Mouse (Mus musculus) frontal cortex, postnatal 10 days (tissue): ENCODE data around the gene Copa.
A peak's percentile ranks its signal among the peaks of the same experiment; 100 is the strongest.

Experiments
- DNase-seq, 2 experiments: peaks; one replicate each; pipeline ENCODE4 v3.0.0; 2022; ENCODE audit warnings: low spot score in 2 of 2, mixed read lengths in 1 of 2

The Copa gene

GRCm38 (mm10) chr1:172082101-172082898 lies at the start of gene Copa, which contains the start of gene Ncstn:
Gene Copa (plus strand): TSS chr1:172082529.
Gene Ncstn (minus strand): TSS chr1:172082795.
- peak; percentile 84 to 91 for DNase-seq

- DNase-seq = no peak
Measured at GRCm38 (mm10) chr1:172046410-172046809, 35.9 kb upstream of the Copa start.

GRCm38 (mm10) chr1:172046938-172047337 lies 35.4 kb upstream of the Copa start:
- peak in 1 of 2 experiments; percentile 63 for DNase-seq

- DNase-seq = no peak
Measured at GRCm38 (mm10) chr1:172048241-172048734, 34.0 kb upstream of the Copa start.

- no peak for DNase-seq
Measured at GRCm38 (mm10) chr1:172049131-172049782, 33.1 kb upstream of the Copa start.

- no peak for DNase-seq
Measured at GRCm38 (mm10) chr1:172052766-172053279, 29.5 kb upstream of the Copa start.

- no peak for DNase-seq
Measured at GRCm38 (mm10) chr1:172053541-172054440, 28.5 kb upstream of the Copa start.

GRCm38 (mm10) chr1:172056251-172056650 lies 26.1 kb upstream of the Copa start:
- no peak for DNase-seq

GRCm38 (mm10) chr1:172057491-172057921 lies 24.8 kb upstream of the Copa start, which contains the start of gene Nhlh1:
Gene Nhlh1 (minus strand): TSS chr1:172057573.
- DNase-seq = no peak

GRCm38 (mm10) chr1:172058321-172058720 lies 24.0 kb upstream of the Copa start:
- DNase-seq = no peak

- no peak for DNase-seq
Measured at GRCm38 (mm10) chr1:172058874-172059273, 23.5 kb upstream of the Copa start.

- DNase-seq = no peak
Measured at GRCm38 (mm10) chr1:172060659-172061058, 21.7 kb upstream of the Copa start.

- DNase-seq = no peak
Measured at GRCm38 (mm10) chr1:172061217-172061616, 21.1 kb upstream of the Copa start.

GRCm38 (mm10) chr1:172062101-172062500 lies 20.2 kb upstream of the Copa start:
- no peak for DNase-seq

GRCm38 (mm10) chr1:172063291-172064023 lies 18.9 kb upstream of the Copa start:
- DNase-seq = no peak

GRCm38 (mm10) chr1:172064613-172065141 lies 17.7 kb upstream of the Copa start:
- peak; percentile 30 to 32 for DNase-seq

- no peak for DNase-seq
Measured at GRCm38 (mm10) chr1:172070227-172070626, 12.1 kb upstream of the Copa start.

- no peak for DNase-seq
Measured at GRCm38 (mm10) chr1:172071556-172071955, 10.8 kb upstream of the Copa start.

GRCm38 (mm10) chr1:172072604-172073003 lies 9.7 kb upstream of the Copa start:
- no peak for DNase-seq

GRCm38 (mm10) chr1:172077981-172078380 lies 4.3 kb upstream of the Copa start:
- no peak for DNase-seq
